Mouse (Mus musculus): ENCODE results near the gene Icam1. TPM values are rescaled to one million over a fixed set of nuclear protein-coding genes. Genes with fewer than 3 reads are reported as not detected.
"Not testable (repeated sequence)": the region's sequence is repeated elsewhere in the genome, so short reads cannot be mapped to it uniquely, and the experiment has no call there.

Gene Icam1
- polyA plus RNA-seq, 1 experiment from 2014 or later, result 4.2 TPM

- H3K4me2 ChIP-seq (ENCODE audit: low read depth, low read length, severe bottlenecking), result no peak overlapping the region
- H3K4me1 ChIP-seq (replicated peaks; ENCODE audit: control insufficient read depth, insufficient read depth, low read length), result no peaks in the 10 kb centered on the region; the same call in 1 of the 2 replicates
- no peaks in the 10 kb centered on the region for H3K9me3 ChIP-seq (ENCODE audit: control insufficient read depth, low read length)
- H3K27me3 ChIP-seq (ENCODE audit: control insufficient read depth, insufficient read depth, low read length), result no peaks in the 10 kb centered on the region
- DNase-seq (ENCODE audit: low spot score), result no peak
- no peak overlapping the region for H3K9ac ChIP-seq (ENCODE audit: low read length)
- H3K36me3 ChIP-seq (ENCODE audit: control insufficient read depth, insufficient read depth, low read length), result no peaks in the 10 kb centered on the region
- WGBS, result 64% methylated on average over 15 of the region's 15 CpGs
- no peak for ATAC-seq (replicated peaks; ENCODE audit: low FRiP score)
- no peak overlapping the region for H3K4me3 ChIP-seq (ENCODE audit: low read depth, low read length)
- H3K27ac ChIP-seq (ENCODE audit: low read depth, low read length), result no peak overlapping the region
Observed at GRCm38 (mm10) chr9:20986952-20987686, 28.7 kb upstream of the Icam1 start.

- Histone ChIP-seq H3K4me2 (ENCODE audit: low read depth, low read length, severe bottlenecking) (no peak overlapping the region), H3K27ac (ENCODE audit: low read depth, low read length) (no peak overlapping the region), H3K36me3 (ENCODE audit: control insufficient read depth, insufficient read depth, low read length) (no peaks in the 10 kb centered on the region), H3K9me3 (ENCODE audit: control insufficient read depth, low read length) (no peaks in the 10 kb centered on the region), H3K4me1 (replicated peaks; ENCODE audit: control insufficient read depth, insufficient read depth, low read length) (no peaks in the 10 kb centered on the region; the same call in 1 of the 2 replicates), H3K9ac (ENCODE audit: low read length) (no peak overlapping the region), H3K4me3 (ENCODE audit: low read depth, low read length) (no peak overlapping the region), H3K27me3 (ENCODE audit: control insufficient read depth, insufficient read depth, low read length) (no peaks in the 10 kb centered on the region)
- WGBS, result 20% methylated on average over 7 of the region's 7 CpGs
- no peak for ATAC-seq (replicated peaks; ENCODE audit: low FRiP score)
- DNase-seq (ENCODE audit: low spot score), result no peak
Observed at GRCm38 (mm10) chr9:20987953-20988352, 27.8 kb upstream of the Icam1 start.

GRCm38 (mm10) chr9:20990861-20991260 lies 24.9 kb upstream of the Icam1 start:
- no peaks in the 10 kb centered on the region for H3K36me3 ChIP-seq (ENCODE audit: control insufficient read depth, insufficient read depth, low read length)
- no peak overlapping the region for H3K4me3 ChIP-seq (ENCODE audit: low read depth, low read length)
- 5% methylated on average over 10 of the region's 10 CpGs for WGBS
- ATAC-seq (replicated peaks; ENCODE audit: low FRiP score) (no peak), DNase-seq (ENCODE audit: low spot score) (peak; percentile 70)
- no peak overlapping the region for H3K4me2 ChIP-seq (ENCODE audit: low read depth, low read length, severe bottlenecking)
- H3K4me1 ChIP-seq (replicated peaks; ENCODE audit: control insufficient read depth, insufficient read depth, low read length), result no peaks in the 10 kb centered on the region; the same call in 1 of the 2 replicates
- H3K9me3 ChIP-seq (ENCODE audit: control insufficient read depth, low read length), result no peaks in the 10 kb centered on the region
- H3K27ac ChIP-seq (ENCODE audit: low read depth, low read length), result no peak overlapping the region
- no peaks in the 10 kb centered on the region for H3K27me3 ChIP-seq (ENCODE audit: control insufficient read depth, insufficient read depth, low read length)
- no peak overlapping the region for H3K9ac ChIP-seq (ENCODE audit: low read length)

- H3K36me3 ChIP-seq (ENCODE audit: control insufficient read depth, insufficient read depth, low read length), result no peaks in the 10 kb centered on the region
- H3K4me2 ChIP-seq (ENCODE audit: low read depth, low read length, severe bottlenecking), result no peak overlapping the region
- ATAC-seq (replicated peaks; ENCODE audit: low FRiP score) (no peak), DNase-seq (ENCODE audit: low spot score) (no peak)
- H3K9me3 ChIP-seq (ENCODE audit: control insufficient read depth, low read length), result no peaks in the 10 kb centered on the region
- no peak overlapping the region for H3K4me3 ChIP-seq (ENCODE audit: low read depth, low read length)
- 89% methylated on average over 4 of the region's 4 CpGs for WGBS
- no peak overlapping the region for H3K27ac ChIP-seq (ENCODE audit: low read depth, low read length)
- H3K27me3 ChIP-seq (ENCODE audit: control insufficient read depth, insufficient read depth, low read length), result no peaks in the 10 kb centered on the region
- H3K9ac ChIP-seq (ENCODE audit: low read length), result no peak overlapping the region
- H3K4me1 ChIP-seq (replicated peaks; ENCODE audit: control insufficient read depth, insufficient read depth, low read length), result no peaks in the 10 kb centered on the region; the same call in 1 of the 2 replicates
Observed at GRCm38 (mm10) chr9:20991587-20991986, 24.2 kb upstream of the Icam1 start.

DNA sequence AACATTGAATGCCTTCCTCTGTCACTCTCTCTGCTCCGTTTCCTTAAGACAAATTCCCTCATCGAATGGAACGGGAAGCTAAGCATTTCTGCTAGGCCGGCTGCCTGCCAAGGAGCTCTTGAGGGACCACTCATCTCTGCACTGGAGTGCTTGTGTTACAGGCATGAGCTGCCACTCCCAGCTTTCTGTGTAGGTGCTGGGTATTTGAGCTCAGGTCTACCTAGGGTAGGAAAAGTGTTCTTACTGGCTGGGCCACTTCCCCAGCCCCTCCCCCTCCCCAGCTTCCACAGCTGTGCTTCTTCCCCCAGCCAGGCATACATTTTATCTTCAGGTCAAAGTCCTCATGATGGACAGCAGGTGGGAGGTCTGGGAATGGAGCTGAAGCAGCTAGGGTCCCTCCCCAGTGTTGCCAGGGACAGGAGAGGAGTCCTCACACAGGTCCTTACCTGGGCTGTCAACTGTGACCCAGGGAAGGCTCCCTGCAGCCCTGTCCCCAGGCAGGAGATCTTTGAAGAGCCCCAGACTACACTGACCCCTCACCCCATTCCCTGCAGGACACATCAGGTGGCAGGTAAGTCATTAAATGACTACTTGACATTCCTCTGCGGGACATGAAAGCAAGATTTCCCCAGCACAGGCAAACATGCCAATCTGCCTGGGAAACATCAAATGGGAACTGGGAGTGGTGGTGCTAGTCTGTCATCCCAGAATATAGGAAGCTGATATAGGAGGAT lies 22.5 kb upstream of the Icam1 start:
- Histone ChIP-seq H3K9ac (ENCODE audit: low read length) (no peak overlapping the region), H3K4me2 (ENCODE audit: low read depth, low read length, severe bottlenecking) (no peak overlapping the region), H3K4me1 (replicated peaks; ENCODE audit: control insufficient read depth, insufficient read depth, low read length) (no peaks in the 10 kb centered on the region; the same call in 1 of the 2 replicates), H3K36me3 (ENCODE audit: control insufficient read depth, insufficient read depth, low read length) (no peaks in the 10 kb centered on the region), H3K9me3 (ENCODE audit: control insufficient read depth, low read length) (no peaks in the 10 kb centered on the region), H3K4me3 (ENCODE audit: low read depth, low read length) (no peak overlapping the region), H3K27me3 (ENCODE audit: control insufficient read depth, insufficient read depth, low read length) (no peaks in the 10 kb centered on the region), H3K27ac (ENCODE audit: low read depth, low read length) (no peak overlapping the region)
- DNase-seq (ENCODE audit: low spot score) (no peak), ATAC-seq (replicated peaks; ENCODE audit: low FRiP score) (no peak)
- WGBS, result 60% methylated on average over 5 of the region's 5 CpGs

GRCm38 (mm10) chr9:20995069-20995468 lies 20.7 kb upstream of the Icam1 start:
- Histone ChIP-seq H3K27me3 (ENCODE audit: control insufficient read depth, insufficient read depth, low read length) (no peaks in the 10 kb centered on the region), H3K27ac (ENCODE audit: low read depth, low read length) (no peak overlapping the region), H3K4me1 (replicated peaks; ENCODE audit: control insufficient read depth, insufficient read depth, low read length) (no peaks in the 10 kb centered on the region; the same call in 1 of the 2 replicates), H3K9ac (ENCODE audit: low read length) (no peak overlapping the region), H3K4me3 (ENCODE audit: low read depth, low read length) (no peak overlapping the region), H3K36me3 (ENCODE audit: control insufficient read depth, insufficient read depth, low read length) (no peaks in the 10 kb centered on the region), H3K4me2 (ENCODE audit: low read depth, low read length, severe bottlenecking) (no peak overlapping the region), H3K9me3 (ENCODE audit: control insufficient read depth, low read length) (no peaks in the 10 kb centered on the region)
- ATAC-seq (replicated peaks; ENCODE audit: low FRiP score), result no peak
- no peak for DNase-seq (ENCODE audit: low spot score)
- 83% methylated on average over 3 of the region's 3 CpGs for WGBS

- H3K4me3 ChIP-seq (ENCODE audit: low read depth, low read length), result no peak overlapping the region
- no peak overlapping the region for H3K27ac ChIP-seq (ENCODE audit: low read depth, low read length)
- no peaks in the 10 kb centered on the region for H3K9me3 ChIP-seq (ENCODE audit: control insufficient read depth, low read length)
- H3K36me3 ChIP-seq (ENCODE audit: control insufficient read depth, insufficient read depth, low read length), result no peaks in the 10 kb centered on the region
- DNase-seq (ENCODE audit: low spot score), result no peak
- no peak for ATAC-seq (replicated peaks; ENCODE audit: low FRiP score)
- no peak overlapping the region for H3K4me2 ChIP-seq (ENCODE audit: low read depth, low read length, severe bottlenecking)
- H3K4me1 ChIP-seq (replicated peaks; ENCODE audit: control insufficient read depth, insufficient read depth, low read length), result no peaks in the 10 kb centered on the region
- H3K27me3 ChIP-seq (ENCODE audit: control insufficient read depth, insufficient read depth, low read length), result no peaks in the 10 kb centered on the region
- H3K9ac ChIP-seq (ENCODE audit: low read length), result no peak overlapping the region
- WGBS, result 90% methylated on average over 8 of the region's 8 CpGs
Observed at GRCm38 (mm10) chr9:20997065-20997464, 18.7 kb upstream of the Icam1 start.

- not testable (repeated sequence) for H3K27me3 ChIP-seq (ENCODE audit: control insufficient read depth, insufficient read depth, low read length); H3K27ac ChIP-seq (ENCODE audit: low read depth, low read length); ATAC-seq (replicated peaks; ENCODE audit: low FRiP score); H3K4me1 ChIP-seq (replicated peaks; ENCODE audit: control insufficient read depth, insufficient read depth, low read length); H3K4me2 ChIP-seq (ENCODE audit: low read depth, low read length, severe bottlenecking); H3K36me3 ChIP-seq (ENCODE audit: control insufficient read depth, insufficient read depth, low read length); DNase-seq (ENCODE audit: low spot score); H3K9me3 ChIP-seq (ENCODE audit: control insufficient read depth, low read length); H3K9ac ChIP-seq (ENCODE audit: low read length); H3K4me3 ChIP-seq (ENCODE audit: low read depth, low read length)
- 61% methylated on average over 1 of the region's 1 CpGs for WGBS
Observed at GRCm38 (mm10) chr9:20998337-20998736, 17.4 kb upstream of the Icam1 start.

Measured in forebrain, embryonic 11.5 days (tissue).